Mouse (Mus musculus): ENCODE results near the gene Glb1. TPM values are rescaled to one million over a fixed set of nuclear protein-coding genes. Genes with fewer than 3 reads are reported as not detected.

The Glb1 gene
- polyA plus RNA-seq, 1 experiment from 2014 or later, result 59.8 TPM

DNA sequence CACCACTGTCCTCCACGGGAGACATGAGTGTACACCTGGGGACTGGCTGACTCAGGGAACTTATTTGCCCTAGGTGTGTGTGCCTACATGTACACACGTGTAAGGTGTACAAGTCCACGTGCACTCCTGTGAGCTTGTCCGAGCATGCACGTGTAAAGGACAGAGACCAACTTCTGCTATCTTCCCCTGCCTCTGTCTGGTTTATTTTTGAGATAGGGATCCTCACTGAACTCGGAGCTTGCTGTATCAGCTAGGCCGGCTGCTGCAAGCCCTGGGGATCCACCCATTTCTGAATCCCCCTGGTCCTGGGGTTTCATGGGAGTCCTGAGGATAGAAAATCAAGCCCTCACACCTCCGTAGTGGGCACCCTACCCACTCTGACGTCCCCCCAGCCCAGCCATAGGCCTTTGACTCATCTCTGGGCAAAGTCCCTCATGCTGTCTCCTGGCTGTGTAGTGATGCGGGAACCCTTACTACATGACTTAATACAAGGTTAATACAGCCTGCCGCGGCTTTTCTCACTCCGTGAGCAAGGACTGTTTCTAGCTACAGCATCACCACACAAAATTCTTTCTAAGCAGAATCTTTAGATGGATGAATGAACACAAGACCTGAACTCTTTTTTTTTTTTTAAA, 48.4 kb downstream of the Glb1 start:
- no peaks in the 10 kb centered on the region for H3K27me3 ChIP-seq (replicated peaks)
- H3K4me1 ChIP-seq, result no peaks in the 10 kb centered on the region
- no peaks in the 10 kb centered on the region for H3K36me3 ChIP-seq
- no peak overlapping the region for H3K9ac ChIP-seq
- WGBS, result 85% methylated on average over 13 of the region's 13 CpGs
- no peak overlapping the region for H3K4me2 ChIP-seq
- no peak for ATAC-seq (ENCODE audit: insufficient read depth, low FRiP score, low read depth)
- H3K4me3 ChIP-seq (replicated peaks), result no peak overlapping the region
- H3K27ac ChIP-seq, result no peak overlapping the region
- no peaks in the 10 kb centered on the region for H3K9me3 ChIP-seq

DNA sequence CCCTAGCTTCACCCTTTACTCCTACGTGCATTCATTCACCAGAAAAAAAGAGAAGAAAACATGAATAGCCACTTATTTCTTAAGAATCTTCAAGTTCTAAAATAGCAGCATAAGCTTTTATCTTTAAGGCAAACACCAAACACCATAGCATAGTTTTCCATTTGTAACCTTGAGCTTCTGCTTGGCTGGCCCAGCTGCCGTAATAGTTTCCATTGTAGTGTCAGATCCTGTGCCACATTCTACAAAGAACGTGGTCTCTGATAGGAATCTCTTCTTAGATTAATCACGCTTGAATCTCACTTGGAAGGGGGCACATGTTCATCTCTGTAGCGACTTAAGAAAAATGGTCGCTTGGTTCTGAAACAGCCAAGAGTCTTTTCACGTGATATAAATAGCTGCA, 50.7 kb downstream of the Glb1 start:
- Histone ChIP-seq H3K36me3 (peaks cover 2% of the 10 kb centered on the region; the same call in 1 of the 2 replicates), H3K27me3 (replicated peaks) (no peaks in the 10 kb centered on the region), H3K4me1 (no peaks in the 10 kb centered on the region), H3K4me2 (no peak overlapping the region), H3K9me3 (no peaks in the 10 kb centered on the region), H3K9ac (no peak overlapping the region), H3K4me3 (replicated peaks) (no peak overlapping the region), H3K27ac (no peak overlapping the region)
- 82% methylated on average over 7 of the region's 7 CpGs for WGBS
- ATAC-seq (ENCODE audit: insufficient read depth, low FRiP score, low read depth), result no peak

DNA sequence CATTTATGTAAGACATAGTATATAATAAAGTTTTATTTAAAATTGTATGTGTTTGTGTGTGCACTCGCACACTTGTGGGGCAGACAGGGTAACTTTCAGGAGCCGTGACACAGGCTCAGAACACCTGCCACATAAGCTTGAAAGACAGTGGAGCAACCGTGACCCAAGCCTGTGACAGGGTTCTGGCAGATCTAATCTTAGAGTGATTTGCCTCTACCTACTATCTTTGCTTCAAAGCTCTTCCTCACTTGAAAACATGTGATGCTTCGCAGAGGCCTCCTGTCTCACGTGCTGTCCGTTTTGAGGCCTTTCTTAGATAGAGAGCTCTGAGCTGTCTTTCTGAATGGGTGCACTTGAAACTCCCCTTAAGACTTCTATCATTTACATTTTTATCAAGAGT, 51.5 kb downstream of the Glb1 start:
- no peaks in the 10 kb centered on the region for H3K27me3 ChIP-seq (replicated peaks)
- no peak overlapping the region for H3K27ac ChIP-seq
- no peaks in the 10 kb centered on the region for H3K9me3 ChIP-seq
- H3K36me3 ChIP-seq, result peaks cover 7% of the 10 kb centered on the region; the same call in 1 of the 2 replicates
- H3K9ac ChIP-seq, result no peak overlapping the region
- 89% methylated on average over 6 of the region's 6 CpGs for WGBS
- no peak for ATAC-seq (ENCODE audit: insufficient read depth, low FRiP score, low read depth)
- no peaks in the 10 kb centered on the region for H3K4me1 ChIP-seq
- no peak overlapping the region for H3K4me2 ChIP-seq
- H3K4me3 ChIP-seq (replicated peaks), result no peak overlapping the region

DNA sequence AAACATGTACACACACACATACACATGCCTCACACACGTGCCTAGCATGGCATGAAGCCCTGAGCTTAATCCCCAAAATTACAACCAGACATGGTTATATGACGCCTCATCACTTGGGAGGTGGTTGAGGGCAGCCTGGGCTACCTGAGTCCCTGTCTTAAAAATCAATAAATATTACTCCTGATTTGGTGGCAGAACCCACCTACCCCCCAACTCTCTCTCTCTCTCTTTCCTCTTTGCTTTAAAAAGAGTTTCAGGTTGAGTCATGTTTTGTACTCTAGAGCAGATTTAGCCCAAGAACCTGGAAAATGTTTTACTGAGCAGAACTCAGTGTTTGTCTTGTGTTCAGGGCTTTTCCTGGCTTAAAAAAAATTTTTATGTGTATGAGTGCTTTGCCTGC, 54.5 kb downstream of the Glb1 start:
- 86% methylated on average over 2 of the region's 2 CpGs for WGBS
- H3K27me3 ChIP-seq (replicated peaks), result no peaks in the 10 kb centered on the region
- H3K4me3 ChIP-seq (replicated peaks), result no peak overlapping the region
- no peak for ATAC-seq (ENCODE audit: insufficient read depth, low FRiP score, low read depth)
- no peaks in the 10 kb centered on the region for H3K9me3 ChIP-seq
- no peak overlapping the region for H3K27ac ChIP-seq
- no peak overlapping the region for H3K4me2 ChIP-seq
- H3K4me1 ChIP-seq, result no peaks in the 10 kb centered on the region
- H3K36me3 ChIP-seq, result peaks cover 14% of the 10 kb centered on the region
- H3K9ac ChIP-seq, result no peak overlapping the region

DNA sequence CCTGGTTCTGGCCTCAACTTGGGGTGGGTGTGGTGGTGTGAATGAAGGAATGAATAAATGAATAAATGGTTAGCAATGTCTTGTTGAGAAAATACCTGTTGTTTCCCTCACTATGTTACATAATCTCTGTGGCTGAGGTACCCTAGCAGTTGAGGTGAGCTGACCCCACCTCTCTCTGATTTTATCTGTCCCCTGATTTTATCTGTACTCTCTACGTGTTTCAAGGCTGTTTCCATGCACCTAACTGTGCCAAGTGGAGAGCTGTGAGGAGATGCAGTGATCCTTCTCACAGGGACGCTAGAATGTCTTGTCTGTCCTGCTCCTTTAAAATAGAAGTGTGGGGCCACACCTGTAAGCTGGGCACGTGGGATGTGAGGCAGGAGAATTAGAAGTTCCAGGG, 57.6 kb downstream of the Glb1 start:
- no peaks in the 10 kb centered on the region for H3K27me3 ChIP-seq (replicated peaks)
- H3K27ac ChIP-seq, result no peak overlapping the region
- H3K4me2 ChIP-seq, result no peak overlapping the region
- H3K4me1 ChIP-seq, result no peaks in the 10 kb centered on the region
- WGBS, result 75% methylated on average over 3 of the region's 3 CpGs
- peaks cover 23% of the 10 kb centered on the region for H3K36me3 ChIP-seq
- no peak overlapping the region for H3K9ac ChIP-seq
- no peak for ATAC-seq (ENCODE audit: insufficient read depth, low FRiP score, low read depth)
- no peaks in the 10 kb centered on the region for H3K9me3 ChIP-seq
- no peak overlapping the region for H3K4me3 ChIP-seq (replicated peaks)

DNA sequence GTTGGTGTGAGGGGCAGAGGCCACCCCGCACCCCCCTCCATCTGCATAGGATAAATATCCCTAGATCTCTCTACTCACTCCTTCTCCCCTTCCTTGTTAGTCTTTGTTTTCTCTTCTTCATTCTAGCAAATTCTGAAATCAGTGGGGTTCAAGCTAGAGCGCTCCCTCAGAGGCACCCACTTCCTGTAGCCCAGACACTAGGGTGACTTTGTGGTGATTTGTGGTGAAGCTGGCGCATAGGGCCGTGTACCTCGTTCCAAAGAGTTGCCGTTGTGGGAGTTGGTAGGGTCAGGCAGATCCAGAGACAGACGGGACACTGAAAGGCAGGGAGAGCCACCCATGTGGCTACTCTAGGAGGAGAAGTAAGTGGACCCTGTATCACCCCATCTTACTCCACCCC, 61.7 kb downstream of the Glb1 start:
- H3K9ac ChIP-seq, result no peak overlapping the region
- H3K27ac ChIP-seq, result no peak overlapping the region
- ATAC-seq (ENCODE audit: insufficient read depth, low FRiP score, low read depth), result no peak
- peaks cover 21% of the 10 kb centered on the region; the same call in 1 of the 2 replicates for H3K36me3 ChIP-seq
- 86% methylated on average over 7 of the region's 7 CpGs for whole genome bisulfite sequencing
- H3K4me1 ChIP-seq, result no peaks in the 10 kb centered on the region
- H3K9me3 ChIP-seq, result no peaks in the 10 kb centered on the region
- no peak overlapping the region for H3K4me3 ChIP-seq (replicated peaks)
- no peak overlapping the region for H3K4me2 ChIP-seq
- H3K27me3 ChIP-seq (replicated peaks), result no peaks in the 10 kb centered on the region

DNA sequence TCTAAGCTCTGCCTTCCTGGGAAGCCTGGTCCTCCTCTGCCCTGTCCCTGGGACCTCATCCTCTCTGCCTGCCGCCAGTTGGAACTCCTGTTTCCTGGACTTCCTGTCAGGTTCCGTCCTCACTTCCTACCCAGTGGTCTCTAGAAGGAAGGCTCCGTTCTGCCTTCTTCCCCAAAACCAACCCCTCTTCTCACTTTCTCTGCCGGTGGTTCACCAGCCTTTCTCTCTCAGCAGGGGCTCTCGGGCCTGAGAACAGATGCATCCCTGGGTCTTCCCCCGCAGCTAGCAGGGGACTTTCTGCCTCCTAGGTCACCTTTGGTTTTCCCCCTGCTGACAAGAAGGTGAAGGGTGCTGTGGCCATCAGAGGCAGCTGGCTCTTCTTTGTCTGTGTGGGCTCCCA, 64.6 kb downstream of the Glb1 start:
- Histone ChIP-seq H3K9ac (no peak overlapping the region), H3K36me3 (peaks cover 15% of the 10 kb centered on the region), H3K27ac (no peak overlapping the region), H3K4me1 (no peaks in the 10 kb centered on the region), H3K4me2 (no peak overlapping the region), H3K27me3 (replicated peaks) (no peaks in the 10 kb centered on the region), H3K9me3 (no peaks in the 10 kb centered on the region), H3K4me3 (replicated peaks) (no peak overlapping the region)
- ATAC-seq (ENCODE audit: insufficient read depth, low FRiP score, low read depth), result no peak
- WGBS, result 70% methylated on average over 6 of the region's 6 CpGs

DNA sequence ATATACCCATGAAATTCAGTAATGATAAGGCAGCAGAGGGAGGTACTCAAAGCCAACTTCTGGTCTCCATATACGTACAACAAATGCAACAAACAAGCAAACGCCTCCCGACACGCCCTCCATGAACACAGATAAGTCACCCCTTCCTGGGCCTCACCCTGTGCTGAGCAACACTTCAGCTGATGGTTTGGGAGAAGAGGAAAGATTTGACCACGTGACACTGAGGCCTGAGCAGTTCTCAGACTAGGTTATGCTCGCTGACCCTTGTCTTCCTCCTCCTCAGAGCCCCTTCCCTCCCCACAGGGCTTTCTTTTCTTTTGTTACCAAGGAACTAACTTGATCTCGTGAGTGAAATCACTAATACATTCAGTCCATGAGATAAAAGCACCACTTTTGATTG, 66.0 kb downstream of the Glb1 start:
- 66% methylated on average over 7 of the region's 7 CpGs for WGBS
- no peaks in the 10 kb centered on the region for H3K9me3 ChIP-seq
- H3K36me3 ChIP-seq, result peaks cover 12% of the 10 kb centered on the region
- H3K9ac ChIP-seq, result no peak overlapping the region
- H3K4me3 ChIP-seq (replicated peaks), result no peak overlapping the region
- no peak overlapping the region for H3K4me2 ChIP-seq
- H3K27ac ChIP-seq, result no peak overlapping the region
- no peaks in the 10 kb centered on the region for H3K4me1 ChIP-seq
- H3K27me3 ChIP-seq (replicated peaks), result no peaks in the 10 kb centered on the region
- no peak for ATAC-seq (ENCODE audit: insufficient read depth, low FRiP score, low read depth)

DNA sequence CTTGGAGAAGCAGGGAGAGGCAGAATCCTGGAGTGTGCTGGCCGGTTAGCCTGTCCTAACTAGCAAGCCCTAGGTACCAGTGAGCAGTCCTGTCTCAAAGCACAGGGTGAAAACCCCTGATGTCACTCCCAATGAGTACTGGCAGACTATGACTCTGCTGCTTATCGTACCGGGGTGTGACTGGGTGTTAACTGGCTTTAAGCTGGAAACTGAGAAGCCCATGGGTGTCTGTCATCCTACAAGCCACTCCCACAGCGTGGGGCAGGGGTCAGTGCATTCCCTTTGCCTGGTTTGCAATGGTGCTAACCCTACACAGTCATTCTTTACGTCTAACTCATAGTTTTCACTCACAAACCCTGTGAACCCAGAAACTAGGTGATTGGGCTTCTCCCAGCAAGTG, 67.3 kb downstream of the Glb1 start:
- 79% methylated on average over 5 of the region's 5 CpGs for WGBS
- H3K36me3 ChIP-seq, result peaks cover 8% of the 10 kb centered on the region
- no peaks in the 10 kb centered on the region for H3K4me1 ChIP-seq
- H3K9me3 ChIP-seq, result no peaks in the 10 kb centered on the region
- no peaks in the 10 kb centered on the region for H3K27me3 ChIP-seq (replicated peaks)
- no peak for ATAC-seq (ENCODE audit: insufficient read depth, low FRiP score, low read depth)
- no peak overlapping the region for H3K9ac ChIP-seq
- no peak overlapping the region for H3K27ac ChIP-seq
- no peak overlapping the region for H3K4me3 ChIP-seq (replicated peaks)
- no peak overlapping the region for H3K4me2 ChIP-seq

DNA sequence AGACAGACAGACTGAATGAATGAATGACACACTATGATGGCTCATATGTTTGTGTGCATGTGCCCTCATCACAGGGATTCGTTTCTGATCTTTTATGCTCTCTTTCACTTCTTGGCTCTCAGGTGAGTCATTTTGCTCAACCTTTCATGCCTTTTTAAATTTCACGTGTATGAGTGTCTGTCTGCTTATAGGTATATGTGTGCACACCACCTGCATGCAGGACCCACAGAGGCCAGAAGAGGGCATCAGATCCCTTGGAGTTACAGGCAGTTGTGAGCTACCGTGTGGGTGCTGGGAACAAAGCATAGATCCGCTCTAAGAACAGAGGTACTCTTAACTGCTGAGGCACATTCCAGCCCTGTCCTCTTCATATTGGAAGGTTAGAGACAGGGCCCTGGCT, 67.8 kb downstream of the Glb1 start:
- Histone ChIP-seq H3K4me2 (no peak overlapping the region), H3K36me3 (peaks cover 6% of the 10 kb centered on the region), H3K9me3 (no peaks in the 10 kb centered on the region), H3K27ac (no peak overlapping the region), H3K9ac (no peak overlapping the region), H3K4me1 (no peaks in the 10 kb centered on the region), H3K27me3 (replicated peaks) (no peaks in the 10 kb centered on the region), H3K4me3 (replicated peaks) (no peak overlapping the region)
- 96% methylated on average over 4 of the region's 4 CpGs for WGBS
- no peak for ATAC-seq (ENCODE audit: insufficient read depth, low FRiP score, low read depth)

DNA sequence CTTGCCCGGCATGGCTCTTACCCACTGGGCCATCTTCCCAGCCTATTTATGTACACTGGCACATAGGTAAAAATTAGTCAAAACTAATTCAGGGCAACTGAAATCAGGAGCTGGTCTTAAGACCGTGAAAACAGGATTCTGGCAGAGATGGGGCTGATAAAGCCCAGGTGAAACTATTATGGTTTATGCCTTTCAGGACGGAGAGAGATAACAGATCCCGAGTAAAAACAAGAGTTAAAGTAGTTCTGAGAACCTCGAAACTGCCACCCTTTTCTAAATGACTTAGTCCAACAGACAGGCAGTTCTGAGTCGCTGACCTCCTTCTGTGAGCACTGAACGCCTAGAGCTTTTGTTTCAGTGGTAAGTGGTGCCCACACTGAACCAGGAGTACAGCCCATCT, 71.0 kb downstream of the Glb1 start:
- no peak overlapping the region for H3K9ac ChIP-seq
- H3K9me3 ChIP-seq, result no peaks in the 10 kb centered on the region
- no peaks in the 10 kb centered on the region; the same call in 1 of the 2 replicates for H3K36me3 ChIP-seq
- no peak overlapping the region for H3K4me2 ChIP-seq
- H3K27me3 ChIP-seq (replicated peaks), result no peaks in the 10 kb centered on the region
- no peak overlapping the region for H3K27ac ChIP-seq
- no peak for ATAC-seq (ENCODE audit: insufficient read depth, low FRiP score, low read depth)
- no peak overlapping the region for H3K4me3 ChIP-seq (replicated peaks)
- H3K4me1 ChIP-seq, result no peaks in the 10 kb centered on the region
- 75% methylated on average over 7 of the region's 7 CpGs for WGBS

DNA sequence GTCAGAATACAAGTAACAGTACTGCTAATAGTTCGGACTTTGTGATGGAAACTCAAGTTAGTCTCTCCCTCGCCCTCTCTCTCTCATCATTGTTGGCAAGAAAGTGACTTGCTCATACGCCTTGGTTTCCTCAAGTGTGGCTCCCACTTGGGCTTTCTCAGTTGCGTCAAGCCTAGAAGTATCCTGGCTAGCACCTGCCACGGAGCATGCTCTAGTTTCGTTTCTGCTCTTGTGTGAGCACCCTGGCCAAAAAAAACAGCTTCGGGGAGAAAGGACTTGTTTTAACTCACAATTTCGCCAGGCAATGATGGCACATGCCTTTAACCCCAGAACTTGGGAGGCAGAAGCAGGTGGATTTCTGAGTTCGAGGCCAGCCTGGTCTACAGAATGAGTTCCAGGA, 76.1 kb downstream of the Glb1 start:
- no peaks in the 10 kb centered on the region for H3K27me3 ChIP-seq (replicated peaks)
- no peak overlapping the region for H3K9ac ChIP-seq
- H3K9me3 ChIP-seq, result no peaks in the 10 kb centered on the region
- no peak overlapping the region for H3K27ac ChIP-seq
- H3K4me1 ChIP-seq, result no peaks in the 10 kb centered on the region
- no peak overlapping the region for H3K4me2 ChIP-seq
- no peaks in the 10 kb centered on the region for H3K36me3 ChIP-seq
- no peak for ATAC-seq (ENCODE audit: insufficient read depth, low FRiP score, low read depth)
- WGBS, result 93% methylated on average over 9 of the region's 9 CpGs
- H3K4me3 ChIP-seq (replicated peaks), result no peak overlapping the region

DNA sequence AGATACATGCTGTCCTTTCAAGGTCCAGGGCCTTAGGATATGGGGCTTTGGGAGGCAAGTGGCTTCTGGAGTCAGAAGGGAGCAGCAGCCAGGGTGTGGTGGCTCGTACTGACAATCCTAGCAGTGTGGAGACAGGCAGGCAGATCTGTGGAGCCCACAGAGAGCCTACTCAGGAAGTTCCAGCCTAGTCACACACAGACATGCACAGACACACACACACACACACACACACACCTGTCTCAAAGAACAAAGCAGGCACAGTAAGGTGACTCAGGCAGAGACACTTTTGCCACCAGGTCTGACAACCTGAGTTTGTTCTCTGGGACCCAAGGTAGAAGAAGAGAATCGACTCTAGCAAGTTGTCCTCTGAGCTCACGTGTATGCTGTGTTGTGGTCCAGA, 80.1 kb downstream of the Glb1 start:
- Histone ChIP-seq H3K27me3 (replicated peaks) (no peaks in the 10 kb centered on the region), H3K4me3 (replicated peaks) (no peak overlapping the region), H3K4me2 (no peak overlapping the region), H3K9me3 (no peaks in the 10 kb centered on the region), H3K36me3 (no peaks in the 10 kb centered on the region), H3K9ac (no peak overlapping the region), H3K4me1 (no peaks in the 10 kb centered on the region), H3K27ac (no peak overlapping the region)
- no peak for ATAC-seq (ENCODE audit: insufficient read depth, low FRiP score, low read depth)
- WGBS, result 76% methylated on average over 3 of the region's 3 CpGs

All from stomach, embryonic 15.5 days (tissue).